ENCODE assay signal across 18 mouse cellular contexts in genomic region chr9:43700226-43700579, GRCm38 (mm10). TPM values are rescaled to one million over a fixed set of nuclear protein-coding genes. Genes with fewer than 3 reads are reported as not detected.
A peak's percentile ranks its signal among the peaks of the same experiment; 100 is the strongest.
DNase-seq lines count a peak whose midpoint lies in the region; ATAC-seq lines count a peak whose summit lies in the region.
"Had no signal": no experiment of that assay in that cellular context is flagged by ENCODE, and none has a peak within 500 bp of the region (broad histone marks: within the 10 kb centered on the region; RNA-seq: fewer than 3 reads in every experiment).

No protein-coding gene starts in this region.

- peak overlapping the region; percentile 41; the same call in 1 of the 2 replicates for H3K27ac ChIP-seq in forebrain, embryonic 11.5 days (ENCODE audit: low read depth, low read length)
- no peak overlapping the region for H3K27ac ChIP-seq in forebrain, embryonic 10.5 days
- peak overlapping the region; percentile 65; the same call in 1 of the 2 replicates for H3K27ac ChIP-seq in forebrain, embryonic 12.5 days
- H3K27ac ChIP-seq in hindbrain, embryonic 12.5 days = peak overlapping the region; percentile 79
- H3K27ac ChIP-seq in midbrain, embryonic 16.5 days (ENCODE audit: low read length) = no peak overlapping the region; the same call in 1 of the 2 replicates
- H3K27ac ChIP-seq: liver, embryonic 12.5 days; macrophage; stomach, embryonic 15.5 days had no signal

- no peaks in the 10 kb centered on the region for H3K36me3 ChIP-seq in forebrain, embryonic 11.5 days (ENCODE audit: control insufficient read depth, insufficient read depth, low read length)
- no peaks in the 10 kb centered on the region for H3K36me3 ChIP-seq in forebrain, embryonic 10.5 days (replicated peaks)
- no peaks in the 10 kb centered on the region for H3K36me3 ChIP-seq in forebrain, embryonic 12.5 days (replicated peaks)
- H3K36me3 ChIP-seq in hindbrain, embryonic 12.5 days = no peaks in the 10 kb centered on the region
- no peaks in the 10 kb centered on the region for H3K36me3 ChIP-seq in midbrain, embryonic 16.5 days (ENCODE audit: control insufficient read depth, insufficient read depth, low read length)
- H3K36me3 ChIP-seq: liver, embryonic 12.5 days; stomach, embryonic 15.5 days had no signal

- ATAC-seq in forebrain, embryonic 11.5 days (replicated peaks; ENCODE audit: low FRiP score) = no peak
- no peak for ATAC-seq in forebrain, embryonic 12.5 days (ENCODE audit: low FRiP score)
- ATAC-seq in hindbrain, embryonic 12.5 days (ENCODE audit: low FRiP score) = no peak; the same call in 1 of the 2 replicates
- ATAC-seq in midbrain, embryonic 16.5 days = 0 out of 2 replicates have a peak, but pooled peaks have one; percentile 3
- ATAC-seq: liver, embryonic 12.5 days had no signal

- H3K4me3 ChIP-seq in forebrain, embryonic 11.5 days (ENCODE audit: low read depth, low read length) = no peak overlapping the region
- no peak overlapping the region for H3K4me3 ChIP-seq in forebrain, embryonic 10.5 days
- no peak overlapping the region for H3K4me3 ChIP-seq in forebrain, embryonic 12.5 days (replicated peaks)
- no peak overlapping the region for H3K4me3 ChIP-seq in hindbrain, embryonic 12.5 days
- no peak overlapping the region for H3K4me3 ChIP-seq in midbrain, embryonic 16.5 days (ENCODE audit: low read depth, low read length)
- H3K4me3 ChIP-seq: liver, embryonic 12.5 days; stomach, embryonic 15.5 days had no signal

- H3K9me3 ChIP-seq in forebrain, embryonic 11.5 days (ENCODE audit: control insufficient read depth, low read length) = no peaks in the 10 kb centered on the region
- no peaks in the 10 kb centered on the region for H3K9me3 ChIP-seq in forebrain, embryonic 10.5 days
- no peaks in the 10 kb centered on the region for H3K9me3 ChIP-seq in forebrain, embryonic 12.5 days
- H3K9me3 ChIP-seq in hindbrain, embryonic 12.5 days (replicated peaks) = no peaks in the 10 kb centered on the region
- H3K9me3 ChIP-seq in midbrain, embryonic 16.5 days (replicated peaks; ENCODE audit: control insufficient read depth, low read length, poor library complexity, severe bottlenecking) = no peaks in the 10 kb centered on the region
- H3K9me3 ChIP-seq: liver, embryonic 12.5 days; stomach, embryonic 15.5 days had no signal

- WGBS in forebrain, embryonic 11.5 days = 81% methylated on average over 3 of the region's 3 CpGs
- WGBS in forebrain, embryonic 10.5 days = 84% methylated on average over 3 of the region's 3 CpGs
- WGBS in forebrain, embryonic 12.5 days = 73% methylated on average over 3 of the region's 3 CpGs
- WGBS in hindbrain, embryonic 12.5 days = 53% methylated on average over 3 of the region's 3 CpGs
- WGBS in midbrain, embryonic 16.5 days = 58% methylated on average over 3 of the region's 3 CpGs

- no peaks in the 10 kb centered on the region for H3K27me3 ChIP-seq in forebrain, embryonic 11.5 days (ENCODE audit: control insufficient read depth, insufficient read depth, low read length)
- no peaks in the 10 kb centered on the region for H3K27me3 ChIP-seq in forebrain, embryonic 10.5 days (ENCODE audit: poor library complexity, severe bottlenecking)
- H3K27me3 ChIP-seq in forebrain, embryonic 12.5 days = no peaks in the 10 kb centered on the region
- H3K27me3 ChIP-seq in hindbrain, embryonic 12.5 days = no peaks in the 10 kb centered on the region
- no peaks in the 10 kb centered on the region for H3K27me3 ChIP-seq in midbrain, embryonic 16.5 days (ENCODE audit: control insufficient read depth, insufficient read depth, low read depth, low read length)
- H3K27me3 ChIP-seq: liver, embryonic 12.5 days; stomach, embryonic 15.5 days had no signal

- no peak overlapping the region for H3K9ac ChIP-seq in forebrain, embryonic 11.5 days (ENCODE audit: low read length)
- no peak overlapping the region for H3K9ac ChIP-seq in forebrain, embryonic 12.5 days
- no peak overlapping the region for H3K9ac ChIP-seq in hindbrain, embryonic 12.5 days
- no peak overlapping the region for H3K9ac ChIP-seq in midbrain, embryonic 16.5 days (ENCODE audit: low read depth, low read length)
- H3K9ac ChIP-seq: liver, embryonic 12.5 days; lung, embryonic 14.5 days; stomach, embryonic 15.5 days had no signal

- no peak overlapping the region for H3K4me2 ChIP-seq in forebrain, embryonic 11.5 days (ENCODE audit: low read depth, low read length, severe bottlenecking)
- H3K4me2 ChIP-seq in forebrain, embryonic 12.5 days = no peak overlapping the region
- no peak overlapping the region for H3K4me2 ChIP-seq in hindbrain, embryonic 12.5 days (replicated peaks)
- no peak overlapping the region for H3K4me2 ChIP-seq in midbrain, embryonic 16.5 days (ENCODE audit: low read length)
- H3K4me2 ChIP-seq: liver, embryonic 12.5 days; lung, embryonic 14.5 days; stomach, embryonic 15.5 days had no signal

- H3K4me1 ChIP-seq in forebrain, embryonic 11.5 days (replicated peaks; ENCODE audit: control insufficient read depth, insufficient read depth, low read length) = no peaks in the 10 kb centered on the region
- peaks cover 13% of the 10 kb centered on the region for H3K4me1 ChIP-seq in forebrain, embryonic 10.5 days
- peaks cover 16% of the 10 kb centered on the region for H3K4me1 ChIP-seq in forebrain, embryonic 12.5 days
- H3K4me1 ChIP-seq in hindbrain, embryonic 12.5 days = peaks cover 33% of the 10 kb centered on the region
- no peaks in the 10 kb centered on the region; the same call in 1 of the 2 replicates for H3K4me1 ChIP-seq in midbrain, embryonic 16.5 days (ENCODE audit: control insufficient read depth, insufficient read depth, low read length)
- H3K4me1 ChIP-seq: liver, embryonic 12.5 days; stomach, embryonic 15.5 days had no signal

- DNase-seq in forebrain, embryonic 11.5 days (ENCODE audit: low spot score) = no peak
- no peak for DNase-seq in forebrain, embryonic 10.5 days (ENCODE audit: extremely low spot score, low spot score)
- DNase-seq in heart, adult 8-10 months (ENCODE audit: low spot score) = no peak
- DNase-seq in lung, postnatal 25 days (ENCODE audit: low spot score) = no peak
- DNase-seq in kidney, postnatal 25 days = no peak
- DNase-seq: cerebellum, adult 11 months; cerebellum, postnatal 36 days; kidney, adult 2 months; kidney, postnatal 4 days; lung, embryonic 14.5 days; spleen, adult 18-20 months; thymus, adult 2 months had no signal

RNA-seq across cellular contexts. Expression of gene Nectin1, which starts 43.6 kb away (rescaled TPM):
- 12.3 and 12.4 TPM in 2 replicates for polyA plus RNA-seq in forebrain, embryonic 11.5 days (2014; fragmentation: Nextera tagmentation; extraction: Ambion mirVana)
- polyA plus RNA-seq in forebrain, embryonic 10.5 days (2016; fragmentation: Nextera tagmentation; extraction: Ambion mirVana) = 7.4 and 7.6 TPM in 2 replicates
- polyA plus RNA-seq in forebrain, embryonic 12.5 days (2016; fragmentation: Nextera tagmentation; extraction: Ambion mirVana) = 11.4 and 12.1 TPM in 2 replicates
- polyA plus RNA-seq in hindbrain, embryonic 12.5 days (2016; fragmentation: Nextera tagmentation; extraction: Ambion mirVana) = 12.9 and 13.0 TPM in 2 replicates
- polyA plus RNA-seq in midbrain, embryonic 16.5 days (2015; fragmentation: Nextera tagmentation; extraction: Ambion mirVana) = 13.2 and 13.4 TPM in 2 replicates
- total RNA-seq in heart, adult 8-10 months (2022) = 1 to 10 TPM; 1.6 to 3.5 (median 2.2) TPM

Comparison
In these comparisons a context has a peak if more than half of its experiments do, and no peak if none do; other contexts are left out.
1. H3K27ac ChIP-seq: peak in forebrain, embryonic 11.5 days (single experiment), forebrain, embryonic 12.5 days (single experiment) and hindbrain, embryonic 12.5 days (single experiment); none in forebrain, embryonic 10.5 days (single experiment) and midbrain, embryonic 16.5 days (single experiment).